Mouse (Mus musculus) neural tube, embryonic 13.5 days (tissue): ENCODE results near the gene Rnaseh2b. TPM values are rescaled to one million over a fixed set of nuclear protein-coding genes. Genes with fewer than 3 reads are reported as not detected.

Experiments
- ATAC-seq: fragments of 200-750 bp; cut with Nextera tagmentation; 2 replicates; pipeline ENCODE4 v1.8.0; 2017; ENCODE audit warnings: low read depth, mild to moderate bottlenecking, moderate TSS enrichment, moderate library complexity
- H3K27ac ChIP-seq: fragments of 300-500 bp; sonication (generic); replicated peaks from 2 replicates; pipeline ENCODE4 v1.5.1; 2015; ENCODE audit warnings: moderate library complexity, mild to moderate bottlenecking, inconsistent platforms
- H3K27me3 ChIP-seq: fragments of 300-500 bp; sonication (generic); 2 replicates; pipeline ENCODE4 v1.6.1; 2015; ENCODE audit warnings: mild to moderate bottlenecking, inconsistent platforms
- H3K36me3 ChIP-seq: fragments of 300-500 bp; sonication (generic); 2 replicates; pipeline ENCODE4 v1.6.1; 2015; ENCODE audit warnings: mild to moderate bottlenecking, inconsistent platforms
- H3K4me1 ChIP-seq: fragments of 300-500 bp; sonication (generic); replicated peaks from 2 replicates; pipeline ENCODE4 v1.6.1; 2015; ENCODE audit warnings: inconsistent platforms
- H3K4me2 ChIP-seq: fragments of 300-500 bp; sonication (generic); 2 replicates; pipeline ENCODE4 v1.6.1; 2015; ENCODE audit warnings: inconsistent platforms, mild to moderate bottlenecking, moderate library complexity
- H3K4me3 ChIP-seq: fragments of 300-500 bp; sonication (generic); 2 replicates; pipeline ENCODE4 v1.5.1; 2015; ENCODE audit warnings: mild to moderate bottlenecking, inconsistent platforms
- H3K9ac ChIP-seq: fragments of 300-500 bp; sonication (generic); 2 replicates; pipeline ENCODE4 v1.6.1; 2015; ENCODE audit warnings: moderate library complexity, mild to moderate bottlenecking, inconsistent platforms
- H3K9me3 ChIP-seq: fragments of 300-500 bp; sonication (generic); 2 replicates; pipeline ENCODE4 v1.6.1; 2016; ENCODE audit warnings: inconsistent platforms
- WGBS: fragments of 180-500 bp; shearing (Covaris S2); methylation state at CpG from one replicate; pipeline ENCODE4 v1.1.7; 2015; 5-methylcytosine and 5-hydroxymethylcytosine counted together
- polyA plus RNA-seq: library from polyadenylated mRNA; unstranded; fragments of >200 nt; fragmentation: Nextera tagmentation; extraction: Ambion mirVana; gene quantifications from 2 replicates; pipeline ENCODE4 v1.2.1, GENCODE M21; 2015

Rnaseh2b gene
- polyA plus RNA-seq = 26.9 and 31.0 TPM in 2 replicates

- H3K9ac ChIP-seq = peak within 1 kb of the TSS; percentile 84
- under 1% methylated on average over 58 of the region's 60 CpGs for WGBS
- H3K36me3 ChIP-seq = no peaks in the 10 kb centered on the region
- no peaks in the 10 kb centered on the region for H3K9me3 ChIP-seq
- H3K27me3 ChIP-seq = peaks cover 4% of the 10 kb centered on the region; the same call in 1 of the 2 replicates
- ATAC-seq = peak; percentile 94
- H3K27ac ChIP-seq = peak within 1 kb of the TSS; percentile 61
- H3K4me3 ChIP-seq = peak within 1 kb of the TSS; percentile 57
- peaks cover 14% of the 10 kb centered on the region; the same call in 1 of the 2 replicates for H3K4me1 ChIP-seq
- peak within 1 kb of the TSS; percentile 99 for H3K4me2 ChIP-seq
Observed at GRCm38 (mm10) chr14:62292488-62293339, at the start of gene Rnaseh2b, which contains the start of gene Dleu7. TSS of gene Rnaseh2b (plus strand) at chr14:62292589. TSS of gene Dleu7 (minus strand) at chr14:62293047.

- no peak overlapping the region for H3K9ac ChIP-seq
- no peaks in the 10 kb centered on the region for H3K9me3 ChIP-seq
- H3K4me3 ChIP-seq = no peak overlapping the region
- no peaks in the 10 kb centered on the region for H3K4me1 ChIP-seq
- no peak overlapping the region for H3K27ac ChIP-seq
- H3K4me2 ChIP-seq = no peak overlapping the region
- H3K36me3 ChIP-seq = no peaks in the 10 kb centered on the region
- WGBS = 78% methylated on average over 2 of the region's 2 CpGs
- ATAC-seq = no peak
- no peaks in the 10 kb centered on the region for H3K27me3 ChIP-seq
Observed at GRCm38 (mm10) chr14:62243530-62243929, 48.9 kb upstream of the Rnaseh2b start.

GRCm38 (mm10) chr14:62245557-62245956 lies 46.8 kb upstream of the Rnaseh2b start:
- Histone ChIP-seq H3K27me3 (no peaks in the 10 kb centered on the region), H3K4me3 (no peak overlapping the region), H3K4me2 (no peak overlapping the region), H3K4me1 (no peaks in the 10 kb centered on the region), H3K27ac (no peak overlapping the region), H3K36me3 (no peaks in the 10 kb centered on the region), H3K9me3 (no peaks in the 10 kb centered on the region), H3K9ac (no peak overlapping the region)
- 24% methylated on average over 4 of the region's 4 CpGs for WGBS
- no peak for ATAC-seq

DNA sequence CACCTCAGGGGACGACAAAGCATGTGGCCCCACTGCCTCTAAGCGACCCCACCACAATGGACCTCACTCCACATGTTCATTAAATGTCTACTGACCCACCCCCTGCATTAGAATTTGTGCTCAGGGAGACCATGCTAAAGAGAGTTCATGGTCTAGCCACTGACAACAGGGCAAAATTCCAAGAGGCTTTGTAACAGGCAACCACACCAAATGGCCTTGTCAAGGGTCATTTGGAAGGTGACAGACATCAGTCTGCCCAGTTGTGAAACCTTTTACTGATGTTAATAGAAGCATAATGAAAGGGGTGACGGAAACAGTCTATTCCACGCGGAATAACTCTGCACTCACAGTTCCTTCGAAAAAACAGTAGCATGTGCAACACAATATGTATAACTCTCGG lies 44.0 kb upstream of the Rnaseh2b start:
- H3K27ac ChIP-seq = no peak overlapping the region
- 74% methylated on average over 7 of the region's 7 CpGs for WGBS
- ATAC-seq = no peak
- H3K27me3 ChIP-seq = no peaks in the 10 kb centered on the region
- H3K36me3 ChIP-seq = no peaks in the 10 kb centered on the region
- no peak overlapping the region for H3K4me3 ChIP-seq
- H3K4me1 ChIP-seq = no peaks in the 10 kb centered on the region
- no peaks in the 10 kb centered on the region for H3K9me3 ChIP-seq
- no peak overlapping the region for H3K4me2 ChIP-seq
- no peak overlapping the region for H3K9ac ChIP-seq

DNA sequence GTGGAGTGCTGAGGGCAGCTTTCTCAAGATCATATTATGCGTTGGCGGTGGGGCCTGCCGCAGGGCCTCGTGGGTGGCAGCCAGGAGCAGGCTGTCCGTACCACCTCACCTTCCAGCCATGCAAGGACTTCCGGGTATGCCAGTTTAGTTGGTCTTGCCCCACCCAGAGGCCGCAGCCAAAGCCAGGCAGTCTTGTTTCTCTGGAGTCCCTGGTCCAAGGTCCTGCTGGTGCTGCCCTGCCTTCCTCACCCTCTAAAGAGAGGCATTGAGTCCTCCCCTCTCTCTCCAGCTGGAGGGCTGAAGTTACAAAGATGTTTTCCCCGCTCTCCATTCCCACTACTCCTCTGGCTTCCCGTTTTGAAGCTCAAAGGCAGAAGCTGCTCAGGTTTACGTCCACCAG lies 43.6 kb upstream of the Rnaseh2b start:
- Histone ChIP-seq H3K9me3 (no peaks in the 10 kb centered on the region), H3K9ac (no peak overlapping the region), H3K4me3 (no peak overlapping the region), H3K4me2 (no peak overlapping the region), H3K27me3 (no peaks in the 10 kb centered on the region), H3K36me3 (no peaks in the 10 kb centered on the region), H3K4me1 (no peaks in the 10 kb centered on the region), H3K27ac (no peak overlapping the region)
- ATAC-seq = no peak
- WGBS = 88% methylated on average over 10 of the region's 10 CpGs

GRCm38 (mm10) chr14:62249251-62249650 lies 43.1 kb upstream of the Rnaseh2b start:
- Histone ChIP-seq H3K36me3 (no peaks in the 10 kb centered on the region), H3K4me2 (no peak overlapping the region), H3K27me3 (no peaks in the 10 kb centered on the region), H3K9ac (no peak overlapping the region), H3K4me1 (no peaks in the 10 kb centered on the region), H3K27ac (no peak overlapping the region), H3K9me3 (no peaks in the 10 kb centered on the region), H3K4me3 (no peak overlapping the region)
- WGBS = 89% methylated on average over 2 of the region's 2 CpGs
- no peak for ATAC-seq

DNA sequence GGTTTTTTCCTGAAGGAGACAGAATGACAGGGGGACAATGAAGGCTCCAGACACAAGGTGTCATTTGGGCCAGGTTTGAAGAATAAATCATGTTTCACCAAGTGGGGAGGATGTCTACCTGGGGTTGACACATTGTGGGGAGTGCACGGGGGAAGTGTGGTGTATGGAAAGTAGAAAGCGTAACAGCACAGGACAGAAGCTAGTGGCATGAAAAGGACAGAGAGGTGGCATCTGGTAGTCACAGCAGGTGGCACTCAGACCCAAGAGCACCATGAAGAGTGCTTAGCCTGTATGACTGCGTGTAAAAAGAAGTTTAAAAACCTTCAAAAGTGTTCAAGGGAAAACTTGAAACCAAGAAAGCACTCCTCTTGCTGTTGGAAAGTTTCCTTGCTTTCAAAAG lies 42.3 kb upstream of the Rnaseh2b start:
- no peak overlapping the region for H3K9ac ChIP-seq
- no peaks in the 10 kb centered on the region for H3K4me1 ChIP-seq
- no peak overlapping the region for H3K4me3 ChIP-seq
- H3K36me3 ChIP-seq = no peaks in the 10 kb centered on the region
- no peaks in the 10 kb centered on the region for H3K9me3 ChIP-seq
- H3K27me3 ChIP-seq = no peaks in the 10 kb centered on the region
- 69% methylated on average over 3 of the region's 3 CpGs for WGBS
- no peak overlapping the region for H3K4me2 ChIP-seq
- ATAC-seq = no peak
- no peak overlapping the region for H3K27ac ChIP-seq

GRCm38 (mm10) chr14:62251999-62252398 lies 40.4 kb upstream of the Rnaseh2b start:
- Histone ChIP-seq H3K27ac (no peak overlapping the region), H3K9ac (no peak overlapping the region), H3K27me3 (no peaks in the 10 kb centered on the region), H3K4me1 (no peaks in the 10 kb centered on the region), H3K4me3 (no peak overlapping the region), H3K9me3 (no peaks in the 10 kb centered on the region), H3K36me3 (no peaks in the 10 kb centered on the region), H3K4me2 (no peak overlapping the region)
- 9% methylated on average over 4 of the region's 4 CpGs for WGBS
- peak; percentile 50 for ATAC-seq

- Histone ChIP-seq H3K27ac (no peak overlapping the region), H3K4me3 (no peak overlapping the region), H3K4me2 (no peak overlapping the region), H3K9me3 (no peaks in the 10 kb centered on the region), H3K36me3 (no peaks in the 10 kb centered on the region), H3K9ac (no peak overlapping the region), H3K4me1 (no peaks in the 10 kb centered on the region), H3K27me3 (no peaks in the 10 kb centered on the region)
- 23% methylated on average over 8 of the region's 8 CpGs for WGBS
- no peak for ATAC-seq
Observed at GRCm38 (mm10) chr14:62254371-62254770, 38.0 kb upstream of the Rnaseh2b start.

- H3K4me3 ChIP-seq = no peak overlapping the region
- no peak overlapping the region for H3K27ac ChIP-seq
- no peak overlapping the region for H3K9ac ChIP-seq
- H3K27me3 ChIP-seq = no peaks in the 10 kb centered on the region
- no peaks in the 10 kb centered on the region for H3K9me3 ChIP-seq
- H3K4me1 ChIP-seq = no peaks in the 10 kb centered on the region
- no peak overlapping the region for H3K4me2 ChIP-seq
- WGBS = 87% methylated on average over 5 of the region's 5 CpGs
- no peaks in the 10 kb centered on the region for H3K36me3 ChIP-seq
- ATAC-seq = no peak
Observed at GRCm38 (mm10) chr14:62256066-62256465, 36.3 kb upstream of the Rnaseh2b start.

DNA sequence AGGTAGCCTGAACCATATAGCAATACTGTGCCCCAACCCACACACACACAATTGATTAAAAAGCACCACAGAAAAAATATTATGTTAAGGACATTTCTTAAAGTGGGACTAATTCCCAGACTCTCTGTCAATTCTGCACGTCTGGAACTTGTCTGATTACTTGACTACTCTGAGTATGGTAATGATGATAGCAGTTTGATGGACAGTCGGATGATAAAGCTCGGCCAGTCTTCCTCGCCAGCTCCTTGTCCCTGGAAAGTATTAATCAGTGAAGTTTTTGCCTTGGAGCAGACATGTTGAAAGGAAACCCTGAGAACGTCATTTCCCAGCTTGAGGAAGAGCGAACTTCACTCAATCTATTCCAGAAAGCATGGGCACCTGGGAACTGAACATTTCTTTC lies 34.3 kb upstream of the Rnaseh2b start:
- Histone ChIP-seq H3K4me2 (no peak overlapping the region), H3K27ac (no peak overlapping the region), H3K4me3 (no peak overlapping the region), H3K27me3 (no peaks in the 10 kb centered on the region), H3K36me3 (no peaks in the 10 kb centered on the region), H3K4me1 (no peaks in the 10 kb centered on the region), H3K9me3 (no peaks in the 10 kb centered on the region), H3K9ac (no peak overlapping the region)
- ATAC-seq = no peak
- 84% methylated on average over 6 of the region's 6 CpGs for WGBS

DNA sequence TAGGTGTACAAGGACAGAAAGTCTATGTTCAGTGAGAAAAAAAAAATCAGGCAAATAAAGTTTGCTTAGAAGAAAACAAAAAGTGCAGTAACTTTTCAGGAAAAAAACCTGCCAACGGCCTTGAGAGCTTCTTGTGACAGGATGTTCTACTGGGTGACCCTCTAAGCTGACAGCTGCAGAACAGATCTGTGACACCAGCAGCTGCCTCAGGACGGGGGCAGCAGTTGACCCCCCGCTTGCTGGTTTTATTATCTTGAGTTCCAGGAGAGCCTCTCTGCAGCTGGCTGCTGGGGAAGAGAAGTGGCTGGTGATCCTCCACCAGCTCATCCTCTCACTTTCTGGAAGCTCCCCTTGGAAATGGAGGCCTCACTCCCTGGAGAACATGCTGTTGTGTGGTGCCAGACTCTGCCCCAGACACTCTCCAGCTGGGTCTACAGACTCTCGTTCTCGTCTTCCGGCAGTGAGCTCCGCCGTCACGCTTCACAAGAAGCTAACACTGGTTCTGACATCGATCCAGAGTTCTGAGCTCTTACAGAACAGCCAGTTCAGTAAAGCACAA lies 33.3 kb upstream of the Rnaseh2b start:
- ATAC-seq = no peak
- Histone ChIP-seq H3K4me1 (no peaks in the 10 kb centered on the region), H3K27me3 (no peaks in the 10 kb centered on the region), H3K27ac (no peak overlapping the region), H3K9me3 (no peaks in the 10 kb centered on the region), H3K4me2 (no peak overlapping the region), H3K4me3 (no peak overlapping the region), H3K9ac (no peak overlapping the region), H3K36me3 (no peaks in the 10 kb centered on the region)
- 69% methylated on average over 10 of the region's 10 CpGs for WGBS
